Mouse (Mus musculus) hindbrain, embryonic 13.5 days (tissue): Measurements from ENCODE around the gene Mrpl53. TPM values are rescaled to one million over a fixed set of nuclear protein-coding genes. Genes with fewer than 3 reads are reported as not detected.

ENCODE experiments used
- ATAC-seq: fragments of 200-750 bp; cut with Nextera tagmentation; 2 replicates; pipeline ENCODE4 v1.8.0; 2017; ENCODE audit warnings: moderate TSS enrichment; ENCODE audit not compliant: low FRiP score
- H3K27ac ChIP-seq: fragments of 300-500 bp; sonication (generic); 2 replicates; pipeline ENCODE4 v1.5.1; 2015; ENCODE audit warnings: inconsistent platforms, mild to moderate bottlenecking, moderate library complexity
- H3K27me3 ChIP-seq: fragments of 300-500 bp; sonication (generic); 2 replicates; pipeline ENCODE4 v1.6.1; 2015; ENCODE audit warnings: mild to moderate bottlenecking, inconsistent platforms
- H3K36me3 ChIP-seq: fragments of 300-500 bp; sonication (generic); 2 replicates; pipeline ENCODE4 v1.6.1; 2015; ENCODE audit warnings: mild to moderate bottlenecking, inconsistent platforms
- H3K4me1 ChIP-seq: fragments of 300-500 bp; sonication (generic); replicated peaks from 2 replicates; pipeline ENCODE4 v1.6.1; 2015; ENCODE audit warnings: inconsistent platforms
- H3K4me2 ChIP-seq: fragments of 300-500 bp; sonication (generic); 2 replicates; pipeline ENCODE4 v1.6.1; 2015; ENCODE audit warnings: inconsistent platforms, mild to moderate bottlenecking, moderate library complexity
- H3K4me3 ChIP-seq: fragments of 300-500 bp; sonication (generic); 2 replicates; pipeline ENCODE4 v1.5.1; 2015; ENCODE audit warnings: mild to moderate bottlenecking, inconsistent platforms
- H3K9ac ChIP-seq: fragments of 300-500 bp; sonication (generic); 2 replicates; pipeline ENCODE4 v1.6.1; 2015; ENCODE audit warnings: mild to moderate bottlenecking, inconsistent platforms
- H3K9me3 ChIP-seq: fragments of 300-500 bp; sonication (generic); 2 replicates; pipeline ENCODE4 v1.6.1; 2016; ENCODE audit warnings: inconsistent platforms
- WGBS: fragments of 180-500 bp; shearing (Covaris S2); methylation state at CpG from one replicate; pipeline ENCODE4 v1.1.7; 2015; 5-methylcytosine and 5-hydroxymethylcytosine counted together
- polyA plus RNA-seq: library from polyadenylated mRNA; unstranded; fragments of >200 nt; fragmentation: Nextera tagmentation; extraction: Ambion mirVana; gene quantifications from 2 replicates; pipeline ENCODE4 v1.2.1, GENCODE M21; 2015

The Mrpl53 gene
- polyA plus RNA-seq, 1 experiment from 2014 or later = 123 TPM

DNA sequence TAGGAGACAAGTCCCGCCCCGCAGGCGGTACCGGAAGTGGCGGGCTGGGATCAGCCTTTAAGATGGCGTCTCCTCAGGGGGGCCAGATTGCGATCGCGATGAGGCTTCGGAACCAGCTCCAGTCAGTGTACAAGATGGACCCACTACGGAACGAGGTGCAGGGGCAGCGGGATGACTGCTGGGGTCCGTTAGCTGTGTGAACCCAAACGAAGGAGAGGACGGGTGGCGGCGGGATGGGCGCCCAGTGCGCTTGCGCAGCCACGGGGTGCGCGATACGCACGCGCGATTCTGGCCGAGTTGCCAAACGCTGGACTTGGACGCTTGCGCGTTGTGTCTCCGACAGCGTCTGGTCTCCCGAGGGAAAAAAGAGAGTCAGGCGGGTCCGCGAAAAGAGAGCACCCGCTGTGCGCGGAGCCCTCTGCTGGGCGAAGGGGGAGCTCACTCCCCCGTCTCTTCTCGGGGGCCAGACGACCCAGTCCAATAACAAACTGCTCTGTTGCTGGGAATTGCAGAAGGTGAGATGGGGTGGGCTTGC lies 30.4 kb upstream of the Mrpl53 start:
- peaks cover 23% of the 10 kb centered on the region for H3K36me3 ChIP-seq
- peak overlapping the region; percentile 77 for H3K4me3 ChIP-seq
- ATAC-seq = peak; percentile 95
- peaks cover 56% of the 10 kb centered on the region for H3K27me3 ChIP-seq
- H3K27ac ChIP-seq = peak overlapping the region; percentile 94
- no peaks in the 10 kb centered on the region for H3K9me3 ChIP-seq
- peak overlapping the region; percentile 94 for H3K4me2 ChIP-seq
- peak overlapping the region; percentile 88 for H3K9ac ChIP-seq
- under 1% methylated on average over 46 of the region's 46 CpGs for WGBS
- peaks cover 25% of the 10 kb centered on the region for H3K4me1 ChIP-seq

DNA sequence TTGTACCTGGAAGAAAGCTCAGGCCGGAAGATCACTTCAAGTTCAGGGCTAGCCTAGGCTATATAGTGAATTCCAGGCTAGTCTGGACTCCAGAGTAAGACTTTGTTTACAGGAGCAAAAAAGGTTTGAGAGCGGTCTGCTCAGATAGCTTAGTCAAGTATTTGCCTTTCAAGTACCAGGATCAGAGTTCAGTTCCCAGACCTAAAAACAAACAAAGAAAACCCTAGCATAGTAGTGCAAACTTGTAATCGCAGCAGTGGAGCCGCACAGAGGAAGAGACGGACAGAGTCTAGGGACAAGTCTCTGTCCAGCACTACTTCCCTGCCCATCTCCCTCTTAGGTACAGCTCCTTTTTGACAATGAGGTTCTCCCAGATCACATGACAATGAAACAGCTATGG lies 28.6 kb upstream of the Mrpl53 start:
- Histone ChIP-seq H3K9me3 (no peaks in the 10 kb centered on the region), H3K36me3 (peaks cover 23% of the 10 kb centered on the region), H3K9ac (no peak overlapping the region), H3K27me3 (peaks cover 56% of the 10 kb centered on the region), H3K4me1 (peaks cover 25% of the 10 kb centered on the region), H3K4me3 (no peak overlapping the region), H3K4me2 (0 out of 2 replicates have a peak overlapping the region, but pooled peaks have one; percentile 81), H3K27ac (no peak overlapping the region)
- no peak for ATAC-seq
- 93% methylated on average over 5 of the region's 5 CpGs for WGBS

- H3K9me3 ChIP-seq = no peaks in the 10 kb centered on the region
- H3K4me2 ChIP-seq = no peak overlapping the region
- peaks cover 68% of the 10 kb centered on the region for H3K27me3 ChIP-seq
- ATAC-seq = no peak
- 13% methylated on average over 5 of the region's 5 CpGs for WGBS
- H3K9ac ChIP-seq = no peak overlapping the region; the same call in 1 of the 2 replicates
- no peak overlapping the region for H3K27ac ChIP-seq
- H3K4me3 ChIP-seq = no peak overlapping the region
- peaks cover 23% of the 10 kb centered on the region for H3K36me3 ChIP-seq
- peaks cover 31% of the 10 kb centered on the region for H3K4me1 ChIP-seq
Measured at GRCm38 (mm10) chr6:83083497-83083896, 25.3 kb upstream of the Mrpl53 start.

DNA sequence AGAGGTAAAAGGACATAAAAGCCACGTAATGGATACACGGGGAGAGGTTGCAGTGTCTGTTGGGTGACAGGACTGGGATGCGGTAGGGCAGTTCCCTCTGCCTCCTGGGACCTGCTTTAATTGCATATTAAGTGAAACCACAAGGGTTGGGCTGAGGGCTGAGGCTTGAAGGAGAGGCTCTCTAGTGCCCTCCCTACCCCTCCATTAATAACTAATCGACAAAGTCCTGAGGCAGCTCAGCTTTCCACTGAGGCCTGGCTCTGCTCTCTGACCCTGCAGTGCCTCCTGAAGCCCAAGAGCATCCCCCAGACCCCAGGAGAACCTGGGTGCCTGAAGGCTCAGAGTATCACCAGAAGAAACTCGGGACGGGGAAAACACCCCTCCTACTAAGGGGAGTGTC lies 24.4 kb upstream of the Mrpl53 start:
- H3K4me2 ChIP-seq = no peak overlapping the region
- peaks cover 78% of the 10 kb centered on the region for H3K27me3 ChIP-seq
- peaks cover 23% of the 10 kb centered on the region for H3K4me1 ChIP-seq
- H3K4me3 ChIP-seq = no peak overlapping the region
- 5% methylated on average over 6 of the region's 6 CpGs for WGBS
- ATAC-seq = no peak
- H3K36me3 ChIP-seq = peaks cover 23% of the 10 kb centered on the region
- no peak overlapping the region for H3K27ac ChIP-seq
- H3K9ac ChIP-seq = no peak overlapping the region
- H3K9me3 ChIP-seq = no peaks in the 10 kb centered on the region

- Histone ChIP-seq H3K4me3 (peak within 1 kb of the TSS; percentile 17; the same call in 1 of the 2 replicates), H3K9ac (no peak within 1 kb of the TSS)
- ATAC-seq = no peak
Measured at GRCm38 (mm10) chr6:83086121-83087035, 22.5 kb upstream of the Mrpl53 start, which contains the start of gene Lbx2. TSS of gene Lbx2 (plus strand) at chr6:83086367.

GRCm38 (mm10) chr6:83087205-83087925 lies 21.5 kb upstream of the Mrpl53 start:
- 0 out of 2 replicates have a peak overlapping the region, but pooled peaks have one; percentile 55 for H3K9ac ChIP-seq
- H3K4me1 ChIP-seq = peaks cover 14% of the 10 kb centered on the region
- H3K36me3 ChIP-seq = peaks cover 3% of the 10 kb centered on the region
- H3K27me3 ChIP-seq = peaks cover 98% of the 10 kb centered on the region
- H3K4me2 ChIP-seq = peak overlapping the region; percentile 35
- H3K9me3 ChIP-seq = no peaks in the 10 kb centered on the region
- 1% methylated on average over 47 of the region's 47 CpGs for WGBS
- no peak for ATAC-seq
- no peak overlapping the region for H3K27ac ChIP-seq
- H3K4me3 ChIP-seq = peak overlapping the region; percentile 17

More at GRCm38 (mm10) chr6:83086121-83087035, 22.5 kb upstream of the Mrpl53 start, which contains the start of gene Lbx2:
- peaks cover 11% of the 10 kb centered on the region for H3K36me3 ChIP-seq
- H3K9me3 ChIP-seq = no peaks in the 10 kb centered on the region
- no peak within 1 kb of the TSS for H3K27ac ChIP-seq
- 4% methylated on average over 35 of the region's 42 CpGs for WGBS
- no peak within 1 kb of the TSS; the same call in 1 of the 2 replicates for H3K4me2 ChIP-seq
- H3K27me3 ChIP-seq = peaks cover 97% of the 10 kb centered on the region
- peaks cover 14% of the 10 kb centered on the region for H3K4me1 ChIP-seq

GRCm38 (mm10) chr6:83087926-83088260 lies 20.9 kb upstream of the Mrpl53 start:
- peak overlapping the region; percentile 35; the same call in 1 of the 2 replicates for H3K4me2 ChIP-seq
- no peak overlapping the region for H3K27ac ChIP-seq
- H3K4me1 ChIP-seq = peaks cover 14% of the 10 kb centered on the region
- H3K4me3 ChIP-seq = no peak overlapping the region
- no peak for ATAC-seq
- no peaks in the 10 kb centered on the region for H3K9me3 ChIP-seq
- H3K9ac ChIP-seq = 0 out of 2 replicates have a peak overlapping the region, but pooled peaks have one; percentile 55
- H3K27me3 ChIP-seq = peaks cover 98% of the 10 kb centered on the region
- 4% methylated on average over 9 of the region's 9 CpGs for WGBS
- no peaks in the 10 kb centered on the region for H3K36me3 ChIP-seq

DNA sequence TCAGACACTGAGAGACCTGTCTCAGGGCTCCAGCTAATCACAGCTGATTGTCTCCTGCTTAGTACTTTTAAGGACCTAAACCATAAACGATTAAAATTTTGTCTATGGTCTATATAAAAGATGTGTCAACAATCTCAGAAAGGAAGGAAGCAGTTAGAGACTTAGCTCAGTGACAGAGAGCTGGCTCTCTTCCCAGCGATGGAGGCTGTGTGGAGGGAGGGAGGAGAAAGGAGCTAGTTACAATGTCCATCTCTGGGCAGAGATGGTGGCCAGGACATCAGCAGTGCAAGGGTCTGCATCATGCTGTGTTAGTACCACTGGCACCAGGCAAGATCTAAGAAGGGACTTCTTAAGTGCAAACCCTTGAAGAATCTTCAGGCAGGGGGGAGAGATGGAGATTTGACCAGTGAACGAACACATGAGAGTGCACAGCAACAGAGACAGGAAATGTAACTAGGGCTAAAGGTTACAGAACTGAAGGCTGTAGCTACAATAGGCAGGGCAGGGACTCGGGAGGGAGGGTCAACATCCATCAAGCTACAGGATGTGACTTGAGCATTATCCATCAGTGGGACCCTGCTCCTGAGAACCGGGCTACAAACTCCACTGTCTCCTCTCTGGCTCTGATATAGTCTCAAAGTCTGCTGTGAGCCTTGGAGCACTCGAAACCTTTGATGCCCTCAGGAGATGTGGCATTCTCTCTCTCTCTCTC lies 16.3 kb upstream of the Mrpl53 start:
- H3K9ac ChIP-seq = no peak overlapping the region
- H3K27me3 ChIP-seq = peaks cover 69% of the 10 kb centered on the region
- ATAC-seq = no peak
- no peak overlapping the region for H3K27ac ChIP-seq
- H3K4me3 ChIP-seq = no peak overlapping the region
- no peaks in the 10 kb centered on the region for H3K9me3 ChIP-seq
- WGBS = 43% methylated on average over 6 of the region's 6 CpGs
- no peaks in the 10 kb centered on the region for H3K36me3 ChIP-seq
- peaks cover 4% of the 10 kb centered on the region for H3K4me1 ChIP-seq
- no peak overlapping the region for H3K4me2 ChIP-seq

GRCm38 (mm10) chr6:83095968-83096367 lies 12.9 kb upstream of the Mrpl53 start:
- 0 out of 2 replicates have a peak, but pooled peaks cover 3% of the 10 kb centered on the region for H3K4me1 ChIP-seq
- H3K9me3 ChIP-seq = no peaks in the 10 kb centered on the region
- H3K36me3 ChIP-seq = no peaks in the 10 kb centered on the region
- H3K9ac ChIP-seq = no peak overlapping the region
- ATAC-seq = no peak
- 44% methylated on average over 6 of the region's 6 CpGs for WGBS
- no peak overlapping the region for H3K4me2 ChIP-seq
- H3K27ac ChIP-seq = no peak overlapping the region
- H3K4me3 ChIP-seq = no peak overlapping the region
- H3K27me3 ChIP-seq = peaks cover 35% of the 10 kb centered on the region

DNA sequence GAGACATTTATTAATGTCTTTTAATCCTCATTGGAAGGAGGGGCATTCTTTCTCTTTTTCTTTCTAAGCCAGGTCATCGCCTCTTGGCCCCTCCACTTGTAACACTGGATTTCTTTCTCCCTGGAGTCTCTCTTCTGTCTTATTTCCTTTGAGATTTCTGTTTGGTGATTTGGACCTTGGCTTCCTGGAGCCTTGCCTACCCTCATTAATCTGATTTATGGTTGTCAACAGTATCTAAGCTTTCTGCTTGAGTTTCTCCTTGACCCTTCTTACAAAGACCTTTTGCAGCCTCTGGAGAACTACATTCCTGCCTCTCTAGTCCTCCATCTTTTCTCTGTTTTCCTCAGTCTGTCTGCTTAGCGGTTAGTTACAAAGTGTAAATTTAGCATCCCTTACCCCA lies 10.4 kb upstream of the Mrpl53 start:
- Histone ChIP-seq H3K4me2 (no peak overlapping the region), H3K4me3 (no peak overlapping the region), H3K9me3 (no peaks in the 10 kb centered on the region), H3K27ac (no peak overlapping the region), H3K4me1 (peaks cover 20% of the 10 kb centered on the region), H3K36me3 (no peaks in the 10 kb centered on the region), H3K27me3 (peaks cover 15% of the 10 kb centered on the region), H3K9ac (no peak overlapping the region)
- ATAC-seq = no peak
- WGBS = 81% methylated on average over 2 of the region's 2 CpGs

DNA sequence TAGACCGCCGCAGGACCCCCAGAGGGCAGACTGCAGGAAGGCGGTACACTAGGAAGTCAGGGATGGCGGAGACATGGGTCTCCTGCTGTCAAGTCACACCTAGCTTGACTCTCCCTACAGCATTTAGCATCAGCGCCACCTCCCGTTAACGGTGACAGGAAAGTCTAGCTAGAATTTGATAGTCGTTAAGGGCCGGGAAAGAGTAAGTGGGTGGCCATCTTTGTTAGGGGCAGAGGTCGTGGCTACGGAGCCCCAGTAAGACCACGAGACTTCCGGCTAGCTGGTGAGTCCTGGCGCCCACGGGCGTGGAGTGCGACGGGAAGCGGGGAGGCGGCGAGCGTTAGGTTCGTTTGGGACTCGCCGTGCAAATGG lies 7.5 kb upstream of the Mrpl53 start, which contains the start of the genes Ccdc142 and Gm42688:
Gene Ccdc142 (plus strand): TSS at position 286 of the 372 bp plus-strand sequence.
Gene Gm42688 (plus strand): TSS at position 302 of the 372 bp plus-strand sequence.
- H3K4me1 ChIP-seq = peaks cover 23% of the 10 kb centered on the region
- H3K36me3 ChIP-seq = peaks cover 9% of the 10 kb centered on the region; the same call in 1 of the 2 replicates
- peak; percentile 93 for ATAC-seq
- H3K4me3 ChIP-seq = peak within 1 kb of the TSS; percentile 80
- H3K9ac ChIP-seq = peak within 1 kb of the TSS; percentile 92
- 0% methylated on average over 25 of the region's 25 CpGs for WGBS
- H3K27me3 ChIP-seq = peaks cover 4% of the 10 kb centered on the region; the same call in 1 of the 2 replicates
- H3K27ac ChIP-seq = peak within 1 kb of the TSS; percentile 90
- H3K4me2 ChIP-seq = peak within 1 kb of the TSS; percentile 98
- H3K9me3 ChIP-seq = no peaks in the 10 kb centered on the region
